Mouse (Mus musculus) embryonic facial prominence, embryonic 13.5 days (tissue): ENCODE data around the gene Cdk14. TPM values are rescaled to one million over a fixed set of nuclear protein-coding genes. Genes with fewer than 3 reads are reported as not detected.

ENCODE experiments used
- ATAC-seq: fragments of 200-750 bp; cut with Nextera tagmentation; 2 replicates; pipeline ENCODE4 v1.8.0; 2017; ENCODE audit warnings: low read depth; ENCODE audit not compliant: insufficient number of reproducible peaks, insufficient read depth, low FRiP score, low TSS enrichment
- H3K27ac ChIP-seq: fragments of 300-500 bp; sonication (generic); 2 replicates; pipeline ENCODE4 v1.5.1; 2015; ENCODE audit warnings: moderate library complexity, mild to moderate bottlenecking, inconsistent platforms
- H3K27me3 ChIP-seq: fragments of 300-500 bp; sonication (generic); 2 replicates; pipeline ENCODE4 v1.6.1; 2015; ENCODE audit warnings: mild to moderate bottlenecking, inconsistent platforms
- H3K36me3 ChIP-seq: fragments of 300-500 bp; sonication (generic); 2 replicates; pipeline ENCODE4 v1.6.1; 2015; ENCODE audit warnings: mild to moderate bottlenecking, inconsistent platforms
- H3K4me1 ChIP-seq: fragments of 300-500 bp; sonication (generic); 2 replicates; pipeline ENCODE4 v1.6.1; 2015; ENCODE audit warnings: inconsistent platforms
- H3K4me2 ChIP-seq: fragments of 300-500 bp; sonication (generic); 2 replicates; pipeline ENCODE4 v1.6.1; 2015; ENCODE audit warnings: moderate library complexity, mild to moderate bottlenecking, inconsistent platforms
- H3K4me3 ChIP-seq: fragments of 300-500 bp; sonication (generic); 2 replicates; pipeline ENCODE4 v1.5.1; 2015; ENCODE audit warnings: mild to moderate bottlenecking, inconsistent platforms
- H3K9ac ChIP-seq: fragments of 300-500 bp; sonication (generic); 2 replicates; pipeline ENCODE4 v1.6.1; 2015; ENCODE audit warnings: mild to moderate bottlenecking, inconsistent platforms
- H3K9me3 ChIP-seq: fragments of 300-500 bp; sonication (generic); 2 replicates; pipeline ENCODE4 v1.6.1; 2016; ENCODE audit warnings: inconsistent platforms
- WGBS: fragments of 180-500 bp; shearing (Covaris S2); methylation state at CpG from one replicate; pipeline ENCODE4 v1.1.7; 2015; ENCODE audit warnings: mixed read lengths; 5-methylcytosine and 5-hydroxymethylcytosine counted together
- polyA plus RNA-seq: library from polyadenylated mRNA; unstranded; fragments of >200 nt; fragmentation: Nextera tagmentation; extraction: Ambion mirVana; gene quantifications from 2 replicates; pipeline ENCODE4 v1.2.1, GENCODE M21; 2015

Gene Cdk14
- polyA plus RNA-seq, 1 experiment from 2014 or later = 24.5 TPM

DNA sequence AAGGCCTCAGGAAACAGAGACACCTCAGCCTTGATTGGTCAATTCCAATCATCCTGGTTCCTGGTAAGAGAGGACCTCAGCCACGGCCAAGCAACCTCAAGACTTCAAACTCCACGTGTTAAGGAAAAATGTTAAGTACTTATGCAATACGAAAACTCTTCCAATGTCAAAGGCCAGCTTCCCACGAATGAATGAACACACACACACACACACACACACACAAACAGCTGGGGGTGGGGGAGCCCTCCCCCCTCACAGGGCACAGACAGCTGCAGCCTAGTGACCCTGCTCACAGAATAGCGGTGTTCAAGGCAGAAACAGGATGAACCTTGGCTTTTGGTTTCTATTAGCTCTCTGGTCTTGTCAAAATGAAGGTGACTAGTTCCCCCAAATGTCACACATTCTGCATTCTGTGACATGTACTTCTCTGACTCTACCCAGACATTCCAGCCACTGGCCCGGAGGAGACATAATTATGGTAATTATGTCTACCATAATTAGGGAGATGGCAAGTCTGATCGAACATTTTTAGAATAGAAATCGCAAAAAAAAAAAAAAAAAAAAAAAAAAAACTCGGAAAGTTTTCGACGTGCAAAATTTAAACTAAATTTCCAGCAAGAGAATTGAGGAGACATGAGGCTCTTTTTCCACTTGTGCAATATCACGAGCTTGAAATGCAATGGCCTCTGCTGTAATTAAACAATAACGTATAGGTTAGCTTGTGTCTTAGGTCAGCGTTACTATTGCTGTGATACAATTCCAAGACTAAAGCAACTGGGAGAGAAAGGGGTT, 54.6 kb downstream of the Cdk14 start:
- Histone ChIP-seq H3K4me2 (no peak overlapping the region), H3K9ac (no peak overlapping the region), H3K9me3 (no peaks in the 10 kb centered on the region), H3K36me3 (peaks cover 21% of the 10 kb centered on the region), H3K27me3 (no peaks in the 10 kb centered on the region), H3K4me3 (no peak overlapping the region), H3K4me1 (no peaks in the 10 kb centered on the region), H3K27ac (no peak overlapping the region)
- 62% methylated on average over 14 of the region's 14 CpGs for WGBS
- no peak for ATAC-seq

DNA sequence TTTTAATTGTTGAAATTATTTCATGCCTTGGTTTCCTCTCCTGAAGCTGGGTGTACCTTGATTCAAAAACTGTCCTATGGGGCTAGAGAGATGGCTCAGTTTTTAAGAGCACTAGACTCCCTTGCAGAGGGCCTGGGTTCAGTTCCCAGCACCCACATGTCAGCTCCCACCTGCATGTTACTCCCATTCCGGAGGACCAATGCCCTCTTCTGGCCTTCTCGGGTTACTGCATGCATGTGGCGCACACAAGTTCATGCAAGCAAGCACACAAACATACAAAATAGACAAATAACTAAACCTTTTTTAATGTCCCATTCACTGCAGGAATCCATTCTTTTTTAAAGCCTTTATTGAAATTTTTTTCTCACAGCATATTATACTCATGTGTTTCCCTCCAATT, 58.4 kb downstream of the Cdk14 start:
- Histone ChIP-seq H3K27me3 (no peaks in the 10 kb centered on the region), H3K4me2 (no peak overlapping the region), H3K36me3 (peaks cover 16% of the 10 kb centered on the region), H3K4me3 (no peak overlapping the region), H3K4me1 (no peaks in the 10 kb centered on the region), H3K9ac (no peak overlapping the region), H3K9me3 (no peaks in the 10 kb centered on the region), H3K27ac (no peak overlapping the region)
- no peak for ATAC-seq
- WGBS = 92% methylated on average over 3 of the region's 3 CpGs

DNA sequence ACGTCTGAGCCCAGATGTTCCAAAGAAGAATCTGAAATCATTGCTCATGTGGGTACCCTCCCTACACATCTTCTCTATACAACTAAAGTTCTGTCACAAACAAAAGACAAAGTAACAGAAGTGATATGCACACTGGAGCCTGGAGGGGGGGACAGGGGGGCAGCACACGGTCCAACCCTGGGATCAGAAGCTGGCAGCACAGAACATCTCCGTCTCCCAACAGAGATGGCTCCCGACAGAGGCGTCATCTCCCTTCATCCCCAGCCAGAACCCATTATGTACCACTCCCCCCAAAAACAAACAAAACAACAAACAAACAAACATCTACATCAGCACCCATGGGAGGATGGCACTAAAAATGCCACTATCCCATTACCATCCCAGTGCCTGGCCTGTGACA, 59.8 kb downstream of the Cdk14 start:
- no peaks in the 10 kb centered on the region for H3K9me3 ChIP-seq
- WGBS = 81% methylated on average over 5 of the region's 5 CpGs
- no peak overlapping the region for H3K9ac ChIP-seq
- H3K27ac ChIP-seq = no peak overlapping the region
- H3K4me3 ChIP-seq = no peak overlapping the region
- no peak overlapping the region for H3K4me2 ChIP-seq
- ATAC-seq = no peak
- H3K4me1 ChIP-seq = no peaks in the 10 kb centered on the region
- peaks cover 15% of the 10 kb centered on the region for H3K36me3 ChIP-seq
- no peaks in the 10 kb centered on the region for H3K27me3 ChIP-seq

DNA sequence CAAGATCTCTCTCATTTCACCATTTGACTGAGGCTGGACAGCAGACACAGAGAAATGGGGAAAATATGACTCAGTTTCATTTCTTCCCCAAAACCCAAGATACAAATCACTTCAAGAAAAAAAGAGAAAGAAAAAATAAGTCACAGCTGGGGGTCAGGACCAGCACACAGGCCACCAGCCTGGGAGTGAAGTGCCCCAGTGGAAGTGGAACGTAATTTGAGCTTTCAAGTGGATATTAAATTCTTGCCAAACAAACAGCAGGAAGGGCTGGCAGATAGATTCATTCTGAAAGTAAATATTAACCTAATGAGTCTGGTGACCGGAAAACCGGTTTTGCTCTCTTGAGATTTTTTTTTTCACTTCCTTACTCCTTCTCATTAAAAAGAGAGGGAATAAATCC, 60.2 kb downstream of the Cdk14 start:
- no peak overlapping the region for H3K4me3 ChIP-seq
- no peak overlapping the region for H3K27ac ChIP-seq
- peaks cover 15% of the 10 kb centered on the region for H3K36me3 ChIP-seq
- no peaks in the 10 kb centered on the region for H3K9me3 ChIP-seq
- H3K4me1 ChIP-seq = peaks cover 3% of the 10 kb centered on the region; the same call in 1 of the 2 replicates
- H3K4me2 ChIP-seq = no peak overlapping the region
- WGBS = 47% methylated on average over 3 of the region's 3 CpGs
- ATAC-seq = no peak
- H3K27me3 ChIP-seq = no peaks in the 10 kb centered on the region
- no peak overlapping the region for H3K9ac ChIP-seq

DNA sequence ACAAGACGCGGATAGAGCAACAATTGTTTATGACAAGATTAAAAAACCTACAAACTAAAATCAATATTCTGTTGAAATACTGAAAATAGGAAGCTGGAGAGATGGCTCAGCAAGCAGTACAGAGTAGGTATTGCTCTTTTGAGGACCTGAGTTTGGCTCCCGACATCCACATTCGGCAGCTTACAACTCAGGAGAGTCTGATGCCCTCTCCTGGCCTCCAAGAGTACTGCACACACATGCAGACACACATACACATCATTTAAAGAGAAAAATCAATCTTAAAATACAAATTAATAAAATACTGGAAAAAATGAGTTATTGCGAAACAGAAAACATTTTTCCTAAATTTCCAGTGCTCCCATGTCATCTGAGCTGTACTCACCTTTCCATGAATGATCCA, 60.7 kb downstream of the Cdk14 start:
- Histone ChIP-seq H3K36me3 (peaks cover 13% of the 10 kb centered on the region), H3K9me3 (no peaks in the 10 kb centered on the region), H3K27ac (no peak overlapping the region), H3K9ac (no peak overlapping the region), H3K27me3 (no peaks in the 10 kb centered on the region), H3K4me1 (peaks cover 3% of the 10 kb centered on the region; the same call in 1 of the 2 replicates), H3K4me2 (no peak overlapping the region), H3K4me3 (no peak overlapping the region)
- 97% methylated on average over 5 of the region's 5 CpGs for WGBS
- no peak for ATAC-seq

DNA sequence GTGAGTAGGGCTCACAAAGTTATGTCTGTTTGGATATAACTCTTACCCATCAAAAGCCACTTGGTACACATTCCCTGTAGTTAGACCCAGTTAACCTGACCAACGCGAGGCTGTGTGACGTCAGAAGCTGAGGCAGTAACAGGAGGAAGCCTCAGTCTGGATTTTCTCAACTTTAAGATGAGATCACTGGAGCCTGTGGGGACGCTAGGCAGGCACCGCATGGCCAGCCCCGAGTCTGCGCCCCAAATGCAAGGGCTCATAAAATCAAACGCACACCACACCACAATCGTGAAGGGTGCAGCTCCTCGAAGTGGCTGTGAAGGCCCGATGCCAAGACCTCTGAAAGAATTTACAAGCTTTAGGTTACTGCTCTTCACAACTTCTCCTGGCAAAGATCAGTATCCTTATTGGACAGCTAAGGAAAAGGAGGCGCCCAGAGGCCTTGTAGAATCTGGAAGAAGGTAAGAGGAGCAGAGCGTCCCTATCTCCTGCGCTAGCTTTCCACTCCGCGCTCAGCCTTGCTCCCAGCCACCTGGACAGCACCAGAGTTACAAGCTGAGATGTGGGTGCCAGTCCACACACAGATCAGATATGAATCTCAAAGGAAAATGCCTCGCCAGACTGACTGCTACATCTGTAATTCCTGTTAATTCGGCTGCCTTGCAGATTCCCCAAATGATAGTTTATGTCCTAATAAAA, 61.9 kb downstream of the Cdk14 start:
- Histone ChIP-seq H3K9ac (no peak overlapping the region), H3K27me3 (no peaks in the 10 kb centered on the region), H3K4me3 (no peak overlapping the region), H3K4me2 (no peak overlapping the region), H3K36me3 (peaks cover 4% of the 10 kb centered on the region), H3K4me1 (peaks cover 3% of the 10 kb centered on the region; the same call in 1 of the 2 replicates), H3K27ac (no peak overlapping the region), H3K9me3 (no peaks in the 10 kb centered on the region)
- ATAC-seq = no peak
- WGBS = 79% methylated on average over 18 of the region's 18 CpGs

DNA sequence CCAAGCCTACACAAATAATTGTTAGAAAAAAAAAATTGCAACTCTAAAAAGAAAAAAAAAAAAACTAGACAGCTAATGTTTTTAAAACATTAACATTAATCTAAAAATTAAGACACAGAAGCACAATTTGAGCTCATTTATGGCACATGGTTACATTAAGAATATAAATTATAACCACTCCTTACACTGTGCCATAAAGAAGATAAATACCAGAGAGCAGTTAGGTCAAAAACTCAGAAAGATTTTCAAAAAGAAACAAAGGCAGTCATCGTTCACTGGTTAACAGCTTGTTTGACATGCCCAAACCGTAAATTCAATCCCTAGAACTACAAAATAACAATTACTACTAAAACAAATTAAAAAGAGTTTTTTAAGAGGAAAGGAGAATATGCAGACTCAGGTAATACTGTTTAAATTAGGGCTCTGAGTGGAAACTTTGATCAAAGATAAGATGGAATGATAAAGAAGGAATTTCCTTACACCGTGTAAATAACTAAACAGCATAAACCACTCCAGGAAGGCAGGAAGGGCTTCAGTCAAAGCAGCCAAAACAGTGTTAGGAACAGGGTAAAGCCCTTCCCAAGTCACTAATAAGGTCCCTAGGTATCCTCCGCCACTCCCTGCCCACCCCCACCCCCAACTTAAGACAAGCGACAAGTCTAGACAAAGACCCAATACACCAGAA, 65.3 kb downstream of the Cdk14 start:
- Histone ChIP-seq H3K9me3 (no peaks in the 10 kb centered on the region), H3K4me1 (peaks cover 3% of the 10 kb centered on the region; the same call in 1 of the 2 replicates), H3K27ac (no peak overlapping the region), H3K9ac (no peak overlapping the region), H3K36me3 (no peaks in the 10 kb centered on the region), H3K27me3 (no peaks in the 10 kb centered on the region), H3K4me2 (no peak overlapping the region), H3K4me3 (no peak overlapping the region)
- WGBS = 25% methylated on average over 5 of the region's 5 CpGs
- no peak for ATAC-seq

DNA sequence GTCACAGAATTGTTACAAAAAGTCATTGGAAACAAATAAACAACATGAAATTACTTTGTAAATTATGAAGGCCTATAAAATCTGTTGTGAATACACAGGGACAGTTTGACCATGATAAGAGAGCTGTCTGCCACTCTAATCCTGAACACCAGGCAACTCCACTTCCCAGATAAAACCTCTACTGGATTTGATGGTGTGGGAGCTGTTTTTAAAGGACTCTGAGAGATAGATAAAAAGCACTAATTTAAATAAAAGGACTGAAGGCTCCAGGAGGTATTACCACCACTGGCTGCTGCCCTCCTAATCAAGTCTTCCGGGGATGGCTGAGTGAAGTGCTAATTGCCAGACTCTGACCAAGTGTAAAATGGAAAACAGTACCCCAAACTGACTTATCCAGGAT, 66.2 kb downstream of the Cdk14 start:
- Histone ChIP-seq H3K9me3 (no peaks in the 10 kb centered on the region), H3K9ac (no peak overlapping the region), H3K27ac (no peak overlapping the region), H3K27me3 (no peaks in the 10 kb centered on the region), H3K36me3 (0 out of 2 replicates have a peak, but pooled peaks cover 4% of the 10 kb centered on the region), H3K4me2 (no peak overlapping the region), H3K4me1 (peaks cover 3% of the 10 kb centered on the region; the same call in 1 of the 2 replicates), H3K4me3 (no peak overlapping the region)
- ATAC-seq = no peak
- 21% methylated on average over 1 of the region's 1 CpGs for WGBS

DNA sequence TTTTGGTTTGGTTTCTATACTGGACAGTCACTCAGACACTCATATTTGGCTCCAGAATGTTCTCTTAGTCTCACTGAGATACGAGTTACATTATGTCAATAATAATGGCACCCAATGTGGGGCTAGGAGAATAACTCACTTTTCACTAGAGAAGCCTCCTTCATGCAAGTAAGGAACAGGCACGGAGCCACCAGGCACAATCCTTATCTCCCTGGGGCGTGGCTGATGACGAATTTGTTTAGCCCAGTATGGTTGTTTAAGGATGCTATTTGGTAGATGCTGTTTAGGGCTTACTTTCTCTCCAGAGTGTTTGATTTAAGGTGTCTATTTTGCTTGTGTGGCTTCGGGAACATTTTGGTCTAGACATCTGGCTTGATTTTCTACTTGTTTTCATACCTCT, 75.5 kb downstream of the Cdk14 start:
- H3K27ac ChIP-seq = no peak overlapping the region
- no peak for ATAC-seq
- no peak overlapping the region for H3K4me2 ChIP-seq
- H3K9me3 ChIP-seq = no peaks in the 10 kb centered on the region
- no peaks in the 10 kb centered on the region for H3K27me3 ChIP-seq
- 83% methylated on average over 5 of the region's 5 CpGs for WGBS
- 0 out of 2 replicates have a peak, but pooled peaks cover 4% of the 10 kb centered on the region for H3K36me3 ChIP-seq
- peaks cover 28% of the 10 kb centered on the region for H3K4me1 ChIP-seq
- no peak overlapping the region for H3K4me3 ChIP-seq
- no peak overlapping the region for H3K9ac ChIP-seq

DNA sequence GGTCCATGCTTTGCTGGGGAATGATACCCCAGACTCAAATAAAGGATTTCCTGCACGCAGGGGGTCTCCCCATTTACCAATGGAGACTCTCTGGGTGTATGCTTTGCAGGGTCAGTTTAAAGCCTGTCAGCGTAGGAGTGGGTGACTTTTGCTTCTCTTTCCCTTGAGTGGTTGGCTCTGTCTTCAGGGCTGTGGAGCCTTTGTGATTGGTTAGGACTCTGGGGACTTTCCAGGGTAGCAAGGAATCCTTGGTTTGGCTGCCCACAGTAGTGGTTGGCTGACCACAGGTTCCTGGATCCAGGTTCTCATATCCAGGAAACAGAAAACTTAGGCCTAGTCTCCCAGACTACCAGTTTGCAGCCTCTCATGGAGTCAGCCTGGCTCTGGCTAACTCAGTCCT, 76.4 kb downstream of the Cdk14 start:
- no peak for ATAC-seq
- H3K27ac ChIP-seq = 0 out of 2 replicates have a peak overlapping the region, but pooled peaks have one; percentile 34

DNA sequence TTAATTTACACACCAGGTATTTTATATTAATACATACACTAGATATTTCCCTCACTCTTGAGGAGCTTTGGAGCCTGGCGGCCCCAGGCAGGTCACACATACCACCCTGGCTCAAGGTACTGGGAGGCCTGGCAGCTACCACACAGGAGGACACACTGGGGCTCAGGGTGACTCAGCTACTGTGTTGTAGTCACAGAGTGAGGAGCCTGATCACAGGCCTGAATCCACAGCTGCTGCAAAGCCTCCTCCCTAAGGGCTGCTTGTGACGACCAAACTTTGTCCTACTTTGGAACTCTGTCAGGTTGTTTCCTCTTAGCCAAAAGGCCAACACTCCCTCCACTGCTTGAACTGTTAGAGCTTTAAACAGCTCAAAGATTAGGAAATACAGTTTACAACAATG, 76.8 kb downstream of the Cdk14 start:
- H3K4me2 ChIP-seq = no peak overlapping the region
- H3K27ac ChIP-seq = 0 out of 2 replicates have a peak overlapping the region, but pooled peaks have one; percentile 34
- no peak overlapping the region for H3K9ac ChIP-seq
- no peaks in the 10 kb centered on the region for H3K36me3 ChIP-seq
- no peaks in the 10 kb centered on the region for H3K27me3 ChIP-seq
- 48% methylated on average over 2 of the region's 2 CpGs for WGBS
- peaks cover 28% of the 10 kb centered on the region for H3K4me1 ChIP-seq
- no peak for ATAC-seq
- H3K9me3 ChIP-seq = no peaks in the 10 kb centered on the region
- H3K4me3 ChIP-seq = no peak overlapping the region

More for the DNA sequence above, 76.4 kb downstream of the Cdk14 start:
- WGBS = 79% methylated on average over 2 of the region's 2 CpGs
- Histone ChIP-seq H3K9ac (no peak overlapping the region), H3K4me1 (peaks cover 28% of the 10 kb centered on the region), H3K9me3 (no peaks in the 10 kb centered on the region), H3K27me3 (no peaks in the 10 kb centered on the region), H3K4me2 (no peak overlapping the region), H3K36me3 (no peaks in the 10 kb centered on the region), H3K4me3 (no peak overlapping the region)
